Mouse (Mus musculus) cerebellum, postnatal 36 days (tissue): ENCODE measurements around the gene Sytl2.

Experiments used
- DNase-seq, 2 experiments: peaks; one replicate each; pipeline ENCODE4 v3.0.0; 2021 to 2022; ENCODE audit warnings: mixed read lengths in 2 of 2

Gene Sytl2

GRCm38 (mm10) chr7:90301942-90302646, at the start of gene Sytl2:
Gene Sytl2 (plus strand): TSS chr7:90302252.
- peak; percentile 46 to 62 for DNase-seq

- DNase-seq: no peak
These were observed 49.1 kb upstream of the Sytl2 start for GRCm38 (mm10) chr7:90252946-90253345.

GRCm38 (mm10) chr7:90258701-90259100, 43.4 kb upstream of the Sytl2 start:
- no peak for DNase-seq

GRCm38 (mm10) chr7:90259899-90260298, 42.2 kb upstream of the Sytl2 start:
- DNase-seq: no peak

- no peak for DNase-seq
These were observed 40.0 kb upstream of the Sytl2 start for GRCm38 (mm10) chr7:90261902-90262599.

GRCm38 (mm10) chr7:90265289-90265970, 36.6 kb upstream of the Sytl2 start, which contains the start of gene Ccdc83:
Gene Ccdc83 (minus strand): TSS chr7:90265777.
- DNase-seq: peak; percentile 77 to 82

- DNase-seq: no peak
These were observed 31.9 kb upstream of the Sytl2 start for GRCm38 (mm10) chr7:90270141-90270540.

GRCm38 (mm10) chr7:90274561-90275100, 27.4 kb upstream of the Sytl2 start:
- DNase-seq: no peak

GRCm38 (mm10) chr7:90277246-90277645, 24.8 kb upstream of the Sytl2 start:
- no peak for DNase-seq

- no peak for DNase-seq
These were observed 24.3 kb upstream of the Sytl2 start for GRCm38 (mm10) chr7:90277769-90278168.

- DNase-seq: no peak
These were observed 22.9 kb upstream of the Sytl2 start for GRCm38 (mm10) chr7:90279136-90279535.

- peak; percentile 24 to 39 for DNase-seq
These were observed 21.7 kb upstream of the Sytl2 start for GRCm38 (mm10) chr7:90280274-90280875.

- no peak for DNase-seq
These were observed 21.2 kb upstream of the Sytl2 start for GRCm38 (mm10) chr7:90280878-90281277.

- no peak for DNase-seq
These were observed 20.1 kb upstream of the Sytl2 start for GRCm38 (mm10) chr7:90281759-90282546.

- DNase-seq: no peak
These were observed 19.3 kb upstream of the Sytl2 start for GRCm38 (mm10) chr7:90282786-90283185.

GRCm38 (mm10) chr7:90284793-90285192, 17.3 kb upstream of the Sytl2 start:
- no peak for DNase-seq

- no peak for DNase-seq
These were observed 10.2 kb upstream of the Sytl2 start for GRCm38 (mm10) chr7:90291885-90292284.

- DNase-seq: peak in 1 of 2 experiments; percentile 7
These were observed 848 bp downstream of the Sytl2 start for GRCm38 (mm10) chr7:90302647-90303552.

- DNase-seq: no peak
These were observed 4.0 kb downstream of the Sytl2 start for GRCm38 (mm10) chr7:90306079-90306478.

GRCm38 (mm10) chr7:90306968-90307367, 4.9 kb downstream of the Sytl2 start:
- no peak for DNase-seq

- DNase-seq: no peak
These were observed 6.0 kb downstream of the Sytl2 start for GRCm38 (mm10) chr7:90308003-90308402.
